In genomic region chr9:97226074-97226473, GRCm38 (mm10) we compare ENCODE assay signal across 25 mouse cellular contexts.
DNase-seq lines count a peak whose midpoint lies in the region; ATAC-seq and TF ChIP-seq lines count a peak whose summit lies in the region.
"Had no signal": no experiment of that assay in that cellular context is flagged by ENCODE, and none has a peak within 500 bp of the region (broad histone marks: within the 10 kb centered on the region; RNA-seq: fewer than 3 reads in every experiment).

No protein-coding gene starts in this region.

- TF ChIP-seq CTCF in lung, embryonic 14.5 days (IDR thresholded peaks at IDR 0.05; ENCODE audit: low read depth) = no peak

- no peaks in the 10 kb centered on the region for H3K36me3 ChIP-seq in lung, embryonic 14.5 days (ENCODE audit: insufficient read depth)
- H3K36me3 ChIP-seq in intestine, embryonic 15.5 days = no peaks in the 10 kb centered on the region
- H3K36me3 ChIP-seq: forebrain, embryonic 10.5 days; G1E; heart, embryonic 10.5 days; heart, embryonic 13.5 days; hindbrain, embryonic 12.5 days; hindbrain, embryonic 15.5 days had no signal

- H3K27ac ChIP-seq in lung, embryonic 14.5 days (ENCODE audit: low read depth) = no peak overlapping the region
- H3K27ac ChIP-seq in intestine, embryonic 15.5 days = no peak overlapping the region
- H3K27ac ChIP-seq: forebrain, embryonic 10.5 days; forebrain, embryonic 13.5 days; heart, adult 2 months; heart, embryonic 10.5 days; heart, embryonic 13.5 days; hindbrain, embryonic 12.5 days; hindbrain, embryonic 15.5 days had no signal

- WGBS in lung, embryonic 14.5 days = 64% methylated on average over 5 of the region's 5 CpGs
- 85% methylated on average over 5 of the region's 5 CpGs for WGBS in intestine, embryonic 15.5 days

- DNase-seq in lung, embryonic 14.5 days = peak; percentile 5
- DNase-seq in lung, postnatal 10 days = peak; percentile 36
- DNase-seq in lung, postnatal 36 days = peak; percentile 72
- DNase-seq in layer of hippocampus, adult 9-10 months (ENCODE audit: low spot score) = no peak
- no peak for DNase-seq in heart, postnatal 36 days
- DNase-seq: adrenal gland, postnatal 10 days; adrenal gland, postnatal 36 days; B cell, adult 2 months; cerebellum, adult 18-20 months; cerebellum, adult 9-10 months; cerebellum, postnatal 14 days; gastrocnemius, postnatal 10 days; gastrocnemius, postnatal 36 days; heart, adult 2 months; heart, postnatal 14 days had no signal

- no peak overlapping the region for H3K9ac ChIP-seq in lung, embryonic 14.5 days
- H3K9ac ChIP-seq in intestine, embryonic 15.5 days = no peak overlapping the region
- H3K9ac ChIP-seq: forebrain, embryonic 13.5 days; heart, embryonic 13.5 days; hindbrain, embryonic 12.5 days; hindbrain, embryonic 15.5 days had no signal

- H3K27me3 ChIP-seq in lung, embryonic 14.5 days (ENCODE audit: insufficient read depth, low read length) = no peaks in the 10 kb centered on the region
- no peaks in the 10 kb centered on the region for H3K27me3 ChIP-seq in intestine, embryonic 15.5 days (replicated peaks)
- H3K27me3 ChIP-seq: forebrain, embryonic 13.5 days; heart, embryonic 13.5 days; hindbrain, embryonic 12.5 days; hindbrain, embryonic 15.5 days had no signal

- no peaks in the 10 kb centered on the region for H3K9me3 ChIP-seq in lung, embryonic 14.5 days (ENCODE audit: low read depth, low read length)
- H3K9me3 ChIP-seq in intestine, embryonic 15.5 days = no peaks in the 10 kb centered on the region
- H3K9me3 ChIP-seq: forebrain, embryonic 10.5 days; forebrain, embryonic 13.5 days; heart, embryonic 10.5 days; heart, embryonic 13.5 days; hindbrain, embryonic 12.5 days; hindbrain, embryonic 15.5 days had no signal

- no peaks in the 10 kb centered on the region for H3K4me1 ChIP-seq in lung, embryonic 14.5 days (ENCODE audit: insufficient read depth)
- H3K4me1 ChIP-seq in intestine, embryonic 15.5 days (replicated peaks) = no peaks in the 10 kb centered on the region
- H3K4me1 ChIP-seq: heart, embryonic 10.5 days; heart, embryonic 13.5 days had no signal

- intact Hi-C loops in heart, postnatal 36 days (cut with DNase I) = no loop called here

- ATAC-seq in lung, embryonic 14.5 days (ENCODE audit: insufficient read depth) = no peak
- ATAC-seq in intestine, embryonic 15.5 days = no peak
- ATAC-seq: forebrain, embryonic 13.5 days; forebrain, embryonic 16.5 days; Patski had no signal

- no peak overlapping the region for H3K4me3 ChIP-seq in lung, embryonic 14.5 days (ENCODE audit: low read depth, low read length)
- no peak overlapping the region for H3K4me3 ChIP-seq in intestine, embryonic 15.5 days (replicated peaks)
- H3K4me3 ChIP-seq: forebrain, embryonic 10.5 days; forebrain, embryonic 13.5 days; heart, adult 2 months; heart, embryonic 10.5 days; heart, embryonic 13.5 days; hindbrain, embryonic 12.5 days; hindbrain, embryonic 15.5 days had no signal

- H3K4me2 ChIP-seq in lung, embryonic 14.5 days = no peak overlapping the region
- no peak overlapping the region for H3K4me2 ChIP-seq in intestine, embryonic 15.5 days (replicated peaks)
- H3K4me2 ChIP-seq: forebrain, embryonic 13.5 days; heart, embryonic 13.5 days; hindbrain, embryonic 12.5 days; hindbrain, embryonic 15.5 days had no signal

Comparison
In these comparisons a context has a peak if more than half of its experiments do, and no peak if none do; other contexts are left out.
1. DNase-seq: peak in lung, embryonic 14.5 days (single experiment), lung, postnatal 10 days (single experiment) and lung, postnatal 36 days (single experiment); none in layer of hippocampus, adult 9-10 months (single experiment) and heart, postnatal 36 days (0 of 2).